Mouse (Mus musculus) kidney, postnatal 0 days (tissue): ENCODE measurements around the gene Mgmt. TPM values are rescaled to one million over a fixed set of nuclear protein-coding genes. Genes with fewer than 3 reads are reported as not detected.

Source experiments
- ATAC-seq: fragments of 200-750 bp; cut with Nextera tagmentation; replicated peaks from 2 replicates; pipeline ENCODE4 v1.8.0; 2017; ENCODE audit warnings: low read depth, moderate number of reproducible peaks, moderate TSS enrichment, moderate library complexity; ENCODE audit not compliant: low FRiP score
- DNase-seq: peaks from one replicate; pipeline ENCODE4 v3.0.0-alpha.2; 2016; ENCODE audit warnings: low spot score
- H3K27ac ChIP-seq: fragments of 300-500 bp; sonication (generic); 2 replicates; pipeline ENCODE4 v1.5.1; 2014; ENCODE audit warnings: mild to moderate bottlenecking
- H3K27me3 ChIP-seq: fragments of 300-500 bp; sonication (generic); 2 replicates; pipeline ENCODE4 v1.6.1; 2014; ENCODE audit warnings: low read length, mixed read lengths; ENCODE audit not compliant: insufficient read depth
- H3K36me3 ChIP-seq: fragments of 300-500 bp; sonication (generic); 2 replicates; pipeline ENCODE4 v1.6.1; 2014; ENCODE audit warnings: low read length, mixed read lengths; ENCODE audit not compliant: insufficient read depth
- H3K4me1 ChIP-seq: fragments of 300-500 bp; sonication (generic); replicated peaks from 2 replicates; pipeline ENCODE4 v1.6.1; 2014; ENCODE audit warnings: antibody characterized with exemption, low read length, mixed read lengths; ENCODE audit not compliant: insufficient read depth
- H3K4me2 ChIP-seq: fragments of 300-500 bp; sonication (generic); 2 replicates; pipeline ENCODE4 v1.6.1; 2014; ENCODE audit warnings: mild to moderate bottlenecking, low read length, moderate library complexity, mixed read lengths
- H3K4me3 ChIP-seq: fragments of 300-500 bp; sonication (generic); replicated peaks from 2 replicates; pipeline ENCODE4 v1.5.1; 2014; ENCODE audit warnings: low read depth, low read length
- H3K9ac ChIP-seq: fragments of 300-500 bp; sonication (generic); 2 replicates; pipeline ENCODE4 v1.6.1; 2014; ENCODE audit warnings: low read depth, low read length
- H3K9me3 ChIP-seq: fragments of 300-500 bp; sonication (generic); replicated peaks from 2 replicates; pipeline ENCODE4 v1.6.1; 2016; ENCODE audit warnings: low read length, inconsistent platforms, mixed read lengths
- CTCF ChIP-seq: IDR thresholded peaks from 2 replicates; pipeline ENCODE4 v1.5.1; 2016; ENCODE audit warnings: antibody characterized with exemption, low read depth, mild to moderate bottlenecking, moderate library complexity
- WGBS: fragments of 180-500 bp; shearing (Covaris S2); extraction: QIAGEN DNeasy Blood & Tissue Kit; methylation state at CpG from one replicate; pipeline ENCODE4 v1.1.7; 2014; 5-methylcytosine and 5-hydroxymethylcytosine counted together
- polyA plus RNA-seq: library from polyadenylated mRNA; unstranded; fragments of >200 nt; fragmentation: Nextera tagmentation; extraction: Ambion mirVana; gene quantifications from 2 replicates; pipeline ENCODE4 v1.2.1, GENCODE M21; 2015

Mgmt gene
- polyA plus RNA-seq, 1 experiment from 2014 or later = 5.7 TPM

DNA sequence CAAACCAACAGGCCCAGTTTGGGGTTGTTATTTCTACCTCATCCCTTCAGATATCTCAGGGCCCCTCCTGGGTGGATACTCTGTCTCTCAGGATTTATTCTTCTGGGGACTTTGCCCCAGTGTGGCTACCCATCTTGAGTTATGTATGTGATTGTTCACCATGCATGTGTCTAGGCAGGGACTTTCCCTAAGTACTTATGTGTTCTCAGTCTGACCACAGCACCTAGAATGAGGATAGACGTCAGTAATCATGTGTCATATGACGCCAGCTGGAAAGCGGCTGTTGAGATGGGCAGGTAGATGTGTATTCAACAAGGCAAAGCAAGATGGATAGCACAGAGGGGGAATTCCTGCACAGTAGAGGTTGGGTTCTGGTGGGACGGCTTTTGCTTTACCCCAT, 217.7 kb downstream of the Mgmt start:
- no peak for ATAC-seq
- Histone ChIP-seq H3K36me3 (no peaks in the 10 kb centered on the region), H3K4me1 (no peaks in the 10 kb centered on the region), H3K27ac (no peak overlapping the region), H3K4me3 (no peak overlapping the region), H3K9ac (no peak overlapping the region), H3K27me3 (no peaks in the 10 kb centered on the region), H3K4me2 (no peak overlapping the region), H3K9me3 (peaks cover 8% of the 10 kb centered on the region; the same call in 1 of the 2 replicates)
- DNase-seq = no peak
- 97% methylated on average over 4 of the region's 4 CpGs for WGBS
- no peak for TF ChIP-seq CTCF

DNA sequence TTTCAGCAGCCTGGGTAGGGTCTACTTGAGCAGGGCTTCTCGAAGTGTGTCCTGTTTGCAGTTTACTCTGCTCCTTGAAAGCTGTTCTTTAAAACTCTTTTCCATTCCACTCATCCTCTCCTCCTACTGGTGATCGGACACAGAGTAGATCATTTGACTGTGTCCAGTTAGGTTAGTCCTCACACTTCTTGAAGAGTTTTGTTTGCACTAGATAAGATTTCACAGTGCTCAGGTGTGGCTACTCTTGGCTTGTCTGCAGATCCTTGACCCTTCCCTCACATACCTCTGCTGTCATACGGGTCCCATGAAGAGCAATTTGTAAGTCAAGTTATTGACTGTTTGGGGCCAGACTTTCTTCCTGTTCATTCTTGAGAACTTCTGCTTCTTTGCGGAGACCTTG, 221.8 kb downstream of the Mgmt start:
- DNase-seq (no peak), ATAC-seq (no peak)
- Histone ChIP-seq H3K36me3 (no peaks in the 10 kb centered on the region), H3K27ac (no peak overlapping the region), H3K4me1 (no peaks in the 10 kb centered on the region), H3K9ac (no peak overlapping the region), H3K4me2 (no peak overlapping the region), H3K9me3 (peaks cover 8% of the 10 kb centered on the region; the same call in 1 of the 2 replicates), H3K27me3 (no peaks in the 10 kb centered on the region), H3K4me3 (no peak overlapping the region)
- 78% methylated on average over 4 of the region's 4 CpGs for WGBS
- TF ChIP-seq CTCF = no peak

DNA sequence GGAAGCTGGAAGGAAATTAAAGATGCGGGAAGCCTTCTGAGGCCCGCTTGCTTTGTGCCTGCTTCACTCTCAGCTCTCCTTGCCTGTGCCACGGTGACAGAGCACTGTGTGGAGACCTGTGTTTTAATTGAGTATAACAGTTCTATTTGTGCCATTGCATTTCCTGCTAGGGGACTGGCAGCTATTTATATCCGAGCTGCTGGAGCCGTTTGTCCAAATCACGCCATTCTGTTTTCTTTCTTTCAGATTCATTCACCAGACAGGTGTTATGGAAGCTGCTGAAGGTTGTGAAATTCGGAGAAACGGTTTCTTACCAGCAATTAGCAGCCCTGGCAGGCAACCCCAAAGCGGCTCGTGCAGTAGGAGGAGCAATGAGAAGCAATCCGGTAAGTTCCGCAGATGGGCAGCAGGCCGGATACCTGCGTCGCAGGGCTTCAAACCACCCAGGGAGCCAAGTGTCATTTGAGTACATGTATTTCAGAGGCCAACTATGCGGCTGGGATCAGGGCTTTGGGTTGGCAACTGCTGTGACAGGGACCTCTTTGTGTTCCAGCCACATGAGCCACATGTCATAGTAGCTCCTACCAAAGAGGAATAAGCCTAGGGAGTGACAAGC, 226.9 kb downstream of the Mgmt start:
- Histone ChIP-seq H3K4me3 (no peak overlapping the region), H3K27me3 (no peaks in the 10 kb centered on the region), H3K27ac (no peak overlapping the region), H3K9ac (no peak overlapping the region), H3K36me3 (no peaks in the 10 kb centered on the region), H3K4me1 (no peaks in the 10 kb centered on the region), H3K9me3 (no peaks in the 10 kb centered on the region), H3K4me2 (no peak overlapping the region)
- ATAC-seq (no peak), DNase-seq (no peak)
- WGBS = 77% methylated on average over 16 of the region's 16 CpGs
- TF ChIP-seq CTCF = no peak

DNA sequence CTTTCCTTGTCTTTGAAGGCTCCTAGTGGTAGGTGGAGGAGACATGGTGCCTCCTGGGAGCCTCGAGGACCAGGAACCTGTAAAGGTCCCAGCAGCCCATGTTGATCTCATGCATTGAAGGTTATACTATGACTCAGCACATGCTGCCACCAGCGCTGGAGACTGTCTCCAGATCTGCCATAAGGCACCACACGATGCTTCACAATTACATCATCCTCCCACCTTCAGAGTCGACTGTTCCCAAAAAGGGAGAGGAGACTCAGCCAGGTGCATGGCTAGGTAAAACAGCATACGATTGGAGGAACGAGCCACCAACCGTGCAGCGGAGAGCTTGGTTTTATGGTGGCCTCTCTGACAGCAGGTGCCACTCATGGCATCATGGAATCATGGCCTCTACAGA, 234.3 kb downstream of the Mgmt start:
- Histone ChIP-seq H3K4me1 (no peaks in the 10 kb centered on the region), H3K4me3 (no peak overlapping the region), H3K36me3 (no peaks in the 10 kb centered on the region), H3K4me2 (no peak overlapping the region), H3K27ac (no peak overlapping the region), H3K27me3 (no peaks in the 10 kb centered on the region), H3K9ac (no peak overlapping the region), H3K9me3 (no peaks in the 10 kb centered on the region)
- ATAC-seq (no peak), DNase-seq (no peak)
- TF ChIP-seq CTCF = no peak
- WGBS = 89% methylated on average over 8 of the region's 8 CpGs

DNA sequence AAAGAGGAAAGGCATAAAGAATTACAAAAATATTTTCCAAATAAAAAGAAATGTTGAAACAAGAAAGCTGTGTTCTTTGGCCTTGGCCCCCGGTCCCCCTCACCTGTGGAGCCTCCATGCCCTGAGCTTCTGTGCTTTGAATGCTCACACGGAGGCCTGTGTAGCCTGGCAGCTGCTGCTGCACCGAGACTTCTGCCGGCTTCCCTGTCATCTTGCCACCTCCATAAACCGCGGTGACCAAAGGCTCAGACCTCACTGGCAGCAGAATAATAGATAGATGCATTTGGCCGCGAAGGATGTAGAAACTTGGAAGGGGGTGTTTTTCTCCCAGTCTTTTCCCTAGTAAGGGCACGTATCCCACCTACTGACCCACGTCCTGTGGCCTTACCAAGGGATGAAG, 235.8 kb downstream of the Mgmt start:
- TF ChIP-seq CTCF = no peak
- Histone ChIP-seq H3K36me3 (no peaks in the 10 kb centered on the region), H3K27ac (no peak overlapping the region), H3K9ac (no peak overlapping the region), H3K9me3 (no peaks in the 10 kb centered on the region), H3K4me1 (no peaks in the 10 kb centered on the region), H3K4me3 (no peak overlapping the region), H3K4me2 (no peak overlapping the region), H3K27me3 (no peaks in the 10 kb centered on the region)
- 78% methylated on average over 10 of the region's 10 CpGs for WGBS
- DNase-seq (no peak), ATAC-seq (no peak)

DNA sequence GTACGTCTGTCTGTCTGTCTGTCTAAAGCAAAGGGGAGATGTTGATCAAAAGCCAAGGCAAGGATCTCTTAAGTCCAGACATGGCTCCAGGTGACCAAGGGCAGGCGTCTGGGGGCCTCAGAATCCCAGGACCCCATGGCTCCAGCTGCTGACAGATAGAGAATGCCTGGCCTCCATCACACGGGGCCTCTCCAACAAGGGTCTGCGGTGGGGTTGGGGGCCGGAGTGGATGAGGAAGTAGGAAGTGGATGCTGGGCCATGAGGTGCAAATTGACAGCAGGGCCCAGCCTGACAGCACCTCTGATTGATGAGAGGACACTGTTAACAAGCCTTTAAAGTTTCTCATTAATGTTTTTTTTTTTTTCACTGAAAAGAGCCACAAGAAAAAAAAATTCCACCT, 237.5 kb downstream of the Mgmt start:
- no peaks in the 10 kb centered on the region for H3K9me3 ChIP-seq
- TF ChIP-seq CTCF = no peak
- H3K27ac ChIP-seq = no peak overlapping the region
- 71% methylated on average over 5 of the region's 5 CpGs for WGBS
- H3K4me2 ChIP-seq = no peak overlapping the region
- ATAC-seq = no peak
- no peak for DNase-seq
- no peaks in the 10 kb centered on the region for H3K4me1 ChIP-seq
- H3K9ac ChIP-seq = no peak overlapping the region
- H3K36me3 ChIP-seq = no peaks in the 10 kb centered on the region
- no peaks in the 10 kb centered on the region for H3K27me3 ChIP-seq
- no peak overlapping the region for H3K4me3 ChIP-seq

DNA sequence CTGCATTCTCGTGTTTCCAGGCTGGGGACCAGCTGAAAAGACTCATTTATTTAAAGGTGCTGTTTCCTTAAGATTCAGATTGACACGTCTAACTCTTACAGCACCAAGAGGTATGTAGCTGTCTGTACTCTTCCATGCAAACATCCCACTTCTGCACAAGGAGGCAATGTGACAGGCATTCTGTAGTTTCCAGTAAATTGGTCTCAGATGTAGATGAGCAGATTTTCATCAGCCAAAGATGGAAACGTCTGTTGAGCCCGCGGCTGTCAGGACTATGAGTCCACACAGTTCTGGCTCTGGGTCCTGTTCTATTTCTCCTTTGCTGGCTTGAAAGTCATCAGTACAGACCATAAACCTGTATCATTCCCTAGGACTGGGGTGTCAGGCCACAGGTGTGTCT, 243.7 kb downstream of the Mgmt start:
- Histone ChIP-seq H3K9ac (no peak overlapping the region), H3K9me3 (no peaks in the 10 kb centered on the region), H3K27me3 (no peaks in the 10 kb centered on the region), H3K27ac (no peak overlapping the region), H3K4me2 (no peak overlapping the region), H3K4me3 (no peak overlapping the region), H3K4me1 (no peaks in the 10 kb centered on the region), H3K36me3 (no peaks in the 10 kb centered on the region)
- no peak for DNase-seq
- TF ChIP-seq CTCF = no peak
- no peak for ATAC-seq
- 72% methylated on average over 5 of the region's 5 CpGs for WGBS
